Mouse (Mus musculus): ENCODE measurements around the gene Helz2.

GRCm38 (mm10) chr2:181266839-181267238 lies 25.0 kb upstream of the Helz2 start:
- TF ChIP-seq CTCF (IDR thresholded peaks at IDR 0.05; ENCODE audit: low read depth): no peak
- TF ChIP-seq EP300 (optimal IDR thresholded peaks at IDR 0.05): no peak
